Mouse (Mus musculus): ENCODE data around the gene Llcfc1. TPM values are rescaled to one million over a fixed set of nuclear protein-coding genes. Genes with fewer than 3 reads are reported as not detected.

The Llcfc1 gene
- not detected in 2 replicates for polyA plus RNA-seq (2012; rRNA removed)

- DNase-seq (ENCODE audit: low spot score): no peak
Measured at GRCm38 (mm10) chr6:41684131-41684530, at the start of gene Llcfc1. Gene Llcfc1 (plus strand): TSS chr6:41684431.

DNA sequence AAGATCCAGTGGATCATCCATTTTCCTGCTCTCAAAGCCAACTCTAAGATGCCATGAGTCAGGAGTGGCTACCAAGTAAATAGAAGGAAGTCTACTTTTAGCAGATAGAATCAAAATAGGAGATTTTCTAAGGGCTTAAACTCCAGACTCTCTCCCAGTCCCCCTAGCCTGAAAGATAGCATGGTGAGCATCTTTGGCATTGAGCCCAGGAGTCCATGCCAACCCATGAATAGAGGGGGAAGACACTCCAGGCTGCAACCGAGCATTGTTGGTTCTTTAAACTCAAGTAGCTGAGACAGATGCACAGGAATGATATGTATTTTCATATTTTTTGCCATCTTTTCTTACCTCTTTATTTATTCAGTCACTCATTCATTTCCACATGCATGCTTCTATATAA is 49.0 kb upstream of the Llcfc1 start:
- no peak for DNase-seq (ENCODE audit: low spot score)

GRCm38 (mm10) chr6:41636178-41636577 is 48.1 kb upstream of the Llcfc1 start, which contains the start of gene Trpv6:
Gene Trpv6 (minus strand): TSS chr6:41636405.
- no peak for DNase-seq (ENCODE audit: low spot score)

GRCm38 (mm10) chr6:41637393-41637792 is 46.8 kb upstream of the Llcfc1 start:
- no peak for DNase-seq (ENCODE audit: low spot score)

DNA sequence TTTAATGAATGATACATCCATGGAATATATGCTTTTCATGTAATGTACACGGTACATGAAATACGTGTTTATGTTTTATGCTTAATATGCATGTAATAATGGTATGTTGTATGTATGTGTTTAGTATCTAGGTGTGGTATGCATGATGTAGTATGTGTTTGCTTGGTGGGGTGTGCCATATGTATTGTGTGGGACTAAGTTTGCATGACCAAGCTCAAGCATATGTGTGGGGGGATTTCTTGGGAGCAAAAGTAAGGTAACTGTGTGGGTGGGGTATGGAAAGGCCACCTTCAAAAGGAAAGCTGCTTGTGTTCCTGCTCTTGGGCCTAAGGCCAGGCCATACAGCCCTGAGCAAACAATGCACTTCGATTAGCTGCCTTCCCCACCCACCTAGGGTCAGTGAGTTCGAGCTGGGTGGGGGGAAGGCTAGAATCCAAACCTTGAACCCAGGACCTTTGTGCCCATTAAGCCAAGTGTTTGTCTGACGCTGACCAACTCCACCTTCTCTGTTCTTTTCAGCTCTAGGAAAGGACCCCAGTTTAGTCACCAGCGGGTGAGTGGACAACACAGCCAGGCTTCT is 46.2 kb upstream of the Llcfc1 start:
- no peak for DNase-seq (ENCODE audit: low spot score)

DNA sequence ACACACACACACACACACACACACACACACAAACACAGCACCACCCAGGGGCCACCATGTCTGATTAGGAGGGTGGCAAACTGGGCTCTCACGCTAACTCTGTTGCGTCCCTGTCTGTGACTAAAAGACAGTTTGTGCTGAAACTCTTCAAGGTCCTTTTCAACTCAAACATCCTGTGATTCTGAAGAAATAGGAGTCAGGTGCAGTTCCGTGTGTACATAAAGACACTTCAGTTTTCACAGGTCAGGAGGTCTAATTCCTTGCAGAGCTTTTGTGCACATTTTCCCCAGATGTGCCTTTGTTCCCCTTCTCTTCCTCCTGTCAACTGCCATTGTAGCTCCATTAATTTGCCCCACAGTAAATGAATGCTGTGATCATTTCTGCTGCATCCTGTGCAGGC is 43.8 kb upstream of the Llcfc1 start:
- no peak for DNase-seq (ENCODE audit: low spot score)

GRCm38 (mm10) chr6:41641173-41641866 is 42.9 kb upstream of the Llcfc1 start:
- no peak for DNase-seq (ENCODE audit: low spot score)

GRCm38 (mm10) chr6:41642765-41643164 is 41.5 kb upstream of the Llcfc1 start:
- no peak for DNase-seq (ENCODE audit: low spot score)

GRCm38 (mm10) chr6:41643227-41643626 is 41.0 kb upstream of the Llcfc1 start:
- no peak for DNase-seq (ENCODE audit: low spot score)

DNA sequence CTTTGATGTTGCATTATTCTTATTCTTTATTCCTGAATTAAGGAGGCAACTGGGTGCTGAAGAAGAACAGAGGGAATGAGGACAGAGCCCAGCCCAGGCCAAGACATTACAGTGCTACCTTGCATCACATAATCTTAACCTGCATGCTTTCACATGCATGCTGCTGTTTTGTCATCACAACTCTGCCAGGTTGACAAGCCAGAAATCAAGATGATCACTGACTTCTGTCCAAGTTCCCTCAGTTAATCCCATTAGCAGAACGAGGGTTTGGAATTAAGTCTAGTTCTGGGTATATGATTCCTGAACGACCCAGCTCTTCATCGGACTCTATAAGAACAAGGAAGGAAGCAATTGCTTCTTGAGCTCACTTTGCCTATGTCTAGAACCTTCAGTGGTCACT is 38.0 kb upstream of the Llcfc1 start:
- no peak for DNase-seq (ENCODE audit: low spot score)

GRCm38 (mm10) chr6:41646672-41647071 is 37.6 kb upstream of the Llcfc1 start:
- no peak for DNase-seq (ENCODE audit: low spot score)

DNA sequence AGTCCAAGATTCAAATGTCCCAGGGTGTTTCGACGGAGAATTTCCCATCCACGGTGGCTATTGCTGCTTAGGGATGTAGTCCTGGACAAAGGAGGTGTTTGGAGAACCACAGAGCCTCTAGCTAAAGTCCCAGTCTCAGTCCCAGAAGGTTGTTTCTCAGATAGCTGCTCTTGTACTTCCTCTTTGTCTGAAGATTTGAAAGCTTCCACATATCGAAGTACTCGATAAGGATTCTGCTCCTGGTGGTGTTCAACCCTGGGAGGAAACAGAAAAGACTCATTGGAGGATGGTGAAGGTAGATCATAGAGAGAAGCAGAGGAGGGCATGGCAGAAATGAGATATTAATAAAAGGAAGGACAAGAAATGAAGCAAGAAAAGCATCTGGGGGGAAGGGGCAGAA is 31.1 kb upstream of the Llcfc1 start:
- no peak for DNase-seq (ENCODE audit: low spot score)

GRCm38 (mm10) chr6:41654648-41655047 is 29.6 kb upstream of the Llcfc1 start:
- DNase-seq (ENCODE audit: low spot score): no peak

GRCm38 (mm10) chr6:41658487-41658886 is 25.7 kb upstream of the Llcfc1 start:
- DNase-seq (ENCODE audit: low spot score): no peak

- DNase-seq (ENCODE audit: low spot score): no peak
Measured at GRCm38 (mm10) chr6:41662320-41662719, 21.9 kb upstream of the Llcfc1 start.

GRCm38 (mm10) chr6:41676530-41676929 is 7.7 kb upstream of the Llcfc1 start:
- no peak for DNase-seq (ENCODE audit: low spot score)

DNA sequence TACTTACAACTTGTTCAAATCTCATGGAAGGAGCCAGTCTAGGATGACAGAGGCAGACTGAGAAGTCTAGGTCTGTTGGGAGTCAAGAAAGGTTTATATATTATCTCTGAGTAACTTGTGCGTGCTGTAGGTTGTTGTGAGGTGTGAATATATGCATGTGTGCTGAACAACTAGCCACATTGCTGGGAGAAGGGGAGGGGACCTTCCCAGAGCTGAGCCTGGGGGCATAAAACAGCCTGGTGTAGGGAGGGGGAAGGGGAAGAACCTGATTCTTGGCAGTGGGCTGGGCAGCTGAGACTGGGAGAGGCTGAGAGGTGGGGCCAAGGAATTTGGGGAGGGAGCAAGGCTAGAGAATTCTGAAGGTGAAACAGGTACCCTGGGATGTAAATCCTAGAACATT is 3.6 kb upstream of the Llcfc1 start, which contains the start of gene Trpv5:
Gene Trpv5, minus strand, starts transcription at position 101 of the 400 bp plus-strand sequence.
- DNase-seq (ENCODE audit: low spot score): no peak

DNA sequence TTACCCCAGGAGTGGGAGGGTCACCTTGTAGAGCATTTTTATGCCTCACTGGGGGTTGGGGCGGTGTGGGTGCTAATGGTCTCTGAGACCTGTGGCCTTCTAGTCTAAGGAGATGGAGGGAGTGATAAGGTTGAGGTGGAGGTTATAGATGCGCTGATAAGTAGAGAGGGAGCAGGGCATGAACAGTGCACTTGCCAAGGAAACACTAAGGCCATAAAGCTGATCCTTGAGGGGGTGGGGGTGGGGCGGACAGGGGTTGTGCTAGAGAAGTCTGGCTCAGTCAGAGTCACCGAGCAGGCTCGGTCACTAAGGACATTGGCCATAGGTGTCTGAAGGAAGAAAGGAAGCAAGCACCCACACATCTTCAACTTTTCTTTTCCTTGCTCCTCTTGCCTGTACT is 2.6 kb upstream of the Llcfc1 start:
- DNase-seq (ENCODE audit: low spot score): no peak

- no peak for DNase-seq (ENCODE audit: low spot score)
Measured at GRCm38 (mm10) chr6:41684911-41685310, 680 bp downstream of the Llcfc1 start.

DNA sequence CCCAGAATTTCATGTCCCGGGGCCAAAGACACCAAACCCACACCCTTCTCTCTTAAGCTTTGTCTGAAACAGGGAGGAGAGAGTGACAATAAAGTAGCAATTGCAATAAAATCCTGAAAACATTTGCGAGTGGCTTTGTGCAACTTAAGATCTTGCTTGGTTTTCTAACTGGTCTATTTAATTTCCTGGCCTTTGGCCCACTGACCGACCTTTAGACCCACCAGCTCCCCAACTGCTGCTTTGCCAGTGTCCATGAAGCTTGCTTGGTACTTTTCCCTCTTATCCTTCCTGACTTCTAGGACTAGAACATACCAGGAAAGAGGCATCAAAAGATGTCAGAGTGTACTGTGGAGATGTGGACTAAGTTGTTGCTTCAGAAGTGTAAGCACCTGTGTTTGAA is 1.4 kb downstream of the Llcfc1 start:
- DNase-seq (ENCODE audit: low spot score): no peak

DNA sequence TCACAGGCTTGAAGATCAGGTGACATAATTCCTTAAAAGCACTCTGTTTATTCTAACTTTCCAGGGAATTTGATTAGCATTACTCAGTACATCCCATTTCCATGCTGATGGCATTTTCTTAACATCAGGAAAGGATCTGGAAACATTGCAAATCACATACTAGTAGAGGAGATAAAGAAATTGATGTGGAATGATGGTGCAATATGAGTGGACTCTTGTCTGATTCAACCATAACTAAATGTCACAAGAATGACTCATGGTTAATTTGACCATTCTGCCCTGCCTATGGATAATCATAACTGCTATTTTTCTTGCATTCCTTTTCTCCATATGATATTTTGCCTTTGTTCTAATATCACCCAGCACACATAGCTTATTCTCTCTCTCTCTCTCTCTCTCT is 8.0 kb downstream of the Llcfc1 start:
- DNase-seq (ENCODE audit: low spot score): no peak

DNA sequence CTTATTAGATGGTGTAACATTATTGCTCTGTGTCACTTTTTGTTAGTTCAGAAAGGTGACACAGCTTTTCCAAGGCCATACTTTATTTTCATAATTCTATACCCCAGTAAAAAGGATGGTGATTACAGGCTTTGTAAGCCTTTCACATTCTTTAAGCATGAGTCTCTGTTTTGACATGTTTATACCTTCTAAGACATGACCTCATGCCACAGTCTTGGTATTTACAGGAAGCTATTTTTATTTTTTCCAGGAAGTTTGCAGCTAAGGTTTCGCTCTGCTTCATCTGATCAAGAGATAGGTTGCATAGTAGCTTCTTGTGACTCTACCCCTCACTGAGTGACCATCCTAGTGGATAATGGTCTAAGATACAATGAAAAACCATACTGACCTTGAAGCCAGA is 10.2 kb downstream of the Llcfc1 start:
- no peak for DNase-seq (ENCODE audit: low spot score)

DNA sequence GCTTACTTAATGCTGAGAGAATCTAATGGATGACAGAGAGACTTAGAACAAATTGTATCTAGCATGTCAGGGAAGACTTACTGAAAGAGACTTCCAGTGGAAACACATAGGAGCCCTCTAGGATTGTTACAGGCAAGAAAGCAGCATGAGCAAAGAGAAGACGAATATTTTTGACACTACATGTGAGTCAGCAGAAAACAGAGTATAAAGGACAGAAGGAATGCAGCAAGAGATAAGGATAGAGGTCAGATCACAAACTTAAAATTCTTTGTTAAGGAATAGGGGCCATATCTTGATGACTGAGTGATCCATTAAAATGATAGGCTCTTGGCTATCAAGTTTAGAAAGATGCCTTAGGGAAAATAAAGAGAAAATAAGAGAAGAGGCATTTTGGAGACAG is 17.0 kb downstream of the Llcfc1 start:
- DNase-seq (ENCODE audit: low spot score): no peak

GRCm38 (mm10) chr6:41702928-41703327 is 18.7 kb downstream of the Llcfc1 start:
- no peak for DNase-seq (ENCODE audit: low spot score)
